Mouse (Mus musculus) testis, adult 2 months (tissue): ENCODE results near the gene Fstl3.

ENCODE experiments used
- CTCF ChIP-seq: fragments of 200-500 bp; IDR thresholded peaks from 2 replicates; pipeline ENCODE4 v1.5.1; 2012; ENCODE audit warnings: low read depth, mild to moderate bottlenecking, inconsistent platforms, low read length, moderate library complexity; ENCODE audit not compliant: control insufficient read depth, insufficient read depth, insufficient replicate concordance
- POLR2A ChIP-seq: fragments of 200-500 bp; IDR thresholded peaks from 2 replicates; pipeline ENCODE4 v1.6.1; 2012; ENCODE audit warnings: low read depth, mild to moderate bottlenecking, inconsistent platforms, low read length, moderate library complexity; ENCODE audit not compliant: control insufficient read depth

- TF ChIP-seq CTCF (no peak), POLR2A (no peak)
These were observed 45.9 kb downstream of the Fstl3 start for GRCm38 (mm10) chr10:79823011-79823410.
